Mouse (Mus musculus) MEL (cell line): ENCODE data around the gene Gm3591. TPM values are rescaled to one million over a fixed set of nuclear protein-coding genes. Genes with fewer than 3 reads are reported as not detected.

Experiments
- polyA plus RNA-seq, 2 experiments: library from polyadenylated mRNA; stranded (reverse) in 1 of 2; unstranded in 1 of 2; fragments of >175 nt in 1 of 2; fragments of >200 nt in 1 of 2; gene quantifications; 2 replicates each; pipeline versions ENCODE4 v1.2.1 to v1.2.4; 2012; ENCODE audit warnings: low replicate concordance in 2 of 2, low read depth in 1 of 2; ENCODE audit not compliant: insufficient read length in 2 of 2, insufficient read depth in 1 of 2, missing spikeins in 1 of 2
- total RNA-seq: library from RNA; depleted of rRNA; stranded (reverse); fragments of 300-350 nt; gene quantifications from 2 replicates; pipeline ENCODE4 v1.2.3, GENCODE M21; 2012; rRNA removed

Gm3591 gene
- total and polyA plus RNA-seq, 3 experiments = not detected

Other genes starting within 250 kb of the Gm3591 start
- gene Gm21560, start 193.2 kb downstream of the Gm3591 start, total RNA-seq = not detected in 2 replicates
- not detected for gene Gm21560, start 193.2 kb downstream of the Gm3591 start, polyA plus RNA-seq
- gene Gm3411, start 125.2 kb downstream of the Gm3591 start, total RNA-seq = not detected in 2 replicates
- gene Gm3411, start 125.2 kb downstream of the Gm3591 start, polyA plus RNA-seq = not detected
- gene Gm21103, start 107.6 kb downstream of the Gm3591 start, total RNA-seq = not detected in 2 replicates
- gene Gm21103, start 107.6 kb downstream of the Gm3591 start, polyA plus RNA-seq = not detected
- not detected in 2 replicates for gene Gm3618, start 68.8 kb downstream of the Gm3591 start, total RNA-seq
- gene Gm3618, start 68.8 kb downstream of the Gm3591 start, polyA plus RNA-seq = not detected
- gene Gm16440, start 22.2 kb downstream of the Gm3591 start, total RNA-seq = not detected in 2 replicates
- gene Gm16440, start 22.2 kb downstream of the Gm3591 start, polyA plus RNA-seq = not detected
- gene Gm3594, start 32.1 kb upstream of the Gm3591 start, total RNA-seq = not detected in 2 replicates
- gene Gm3594, start 32.1 kb upstream of the Gm3591 start, polyA plus RNA-seq = not detected
- gene Gm8356, start 124.8 kb upstream of the Gm3591 start, total RNA-seq = not detected in 2 replicates
- not detected for gene Gm8356, start 124.8 kb upstream of the Gm3591 start, polyA plus RNA-seq
- gene Gm3629, start 178.1 kb upstream of the Gm3591 start, total RNA-seq = not detected in 2 replicates
- gene Gm3629, start 178.1 kb upstream of the Gm3591 start, polyA plus RNA-seq = not detected
- gene Gm3460, start 209.9 kb upstream of the Gm3591 start, total RNA-seq = not detected in 2 replicates
- not detected for gene Gm3460, start 209.9 kb upstream of the Gm3591 start, polyA plus RNA-seq